Mouse (Mus musculus) hindlimb bud, embryonic 11.5 days (tissue): ENCODE data around the gene Arhgap25.
"Not testable (repeated sequence)": the region's sequence is repeated elsewhere in the genome, so short reads cannot be mapped to it uniquely, and the experiment has no call there.

ENCODE experiments used
- DNase-seq: peaks from one replicate; pipeline ENCODE4 v3.0.0-alpha.2; 2012; ENCODE audit warnings: low read depth, low spot score; ENCODE audit errors: extremely low spot score

Arhgap25 gene

DNA sequence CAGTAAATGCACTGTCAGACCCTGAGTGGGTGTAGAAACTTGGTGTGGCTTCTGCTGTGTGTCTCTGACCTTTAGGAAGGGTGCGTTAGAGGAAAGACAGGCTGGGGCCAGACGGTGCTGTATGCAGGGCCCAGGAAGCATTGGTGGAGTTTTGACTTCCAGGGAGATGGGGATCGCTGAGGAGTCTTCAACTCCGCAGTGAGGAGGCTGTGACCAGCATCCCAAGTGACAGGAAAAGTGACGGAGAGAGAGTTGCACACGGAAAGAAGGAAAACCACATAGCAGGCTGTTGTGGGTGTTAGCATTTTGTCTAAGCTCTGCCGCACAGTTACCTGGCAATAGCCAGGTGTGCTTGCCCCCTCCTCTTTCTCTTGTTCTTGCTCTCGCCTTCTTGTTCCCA is 3.2 kb upstream of the Arhgap25 start:
- no peak for DNase-seq

- no peak for DNase-seq
These were observed 2.6 kb upstream of the Arhgap25 start for GRCm38 (mm10) chr6:87535651-87536050.

DNA sequence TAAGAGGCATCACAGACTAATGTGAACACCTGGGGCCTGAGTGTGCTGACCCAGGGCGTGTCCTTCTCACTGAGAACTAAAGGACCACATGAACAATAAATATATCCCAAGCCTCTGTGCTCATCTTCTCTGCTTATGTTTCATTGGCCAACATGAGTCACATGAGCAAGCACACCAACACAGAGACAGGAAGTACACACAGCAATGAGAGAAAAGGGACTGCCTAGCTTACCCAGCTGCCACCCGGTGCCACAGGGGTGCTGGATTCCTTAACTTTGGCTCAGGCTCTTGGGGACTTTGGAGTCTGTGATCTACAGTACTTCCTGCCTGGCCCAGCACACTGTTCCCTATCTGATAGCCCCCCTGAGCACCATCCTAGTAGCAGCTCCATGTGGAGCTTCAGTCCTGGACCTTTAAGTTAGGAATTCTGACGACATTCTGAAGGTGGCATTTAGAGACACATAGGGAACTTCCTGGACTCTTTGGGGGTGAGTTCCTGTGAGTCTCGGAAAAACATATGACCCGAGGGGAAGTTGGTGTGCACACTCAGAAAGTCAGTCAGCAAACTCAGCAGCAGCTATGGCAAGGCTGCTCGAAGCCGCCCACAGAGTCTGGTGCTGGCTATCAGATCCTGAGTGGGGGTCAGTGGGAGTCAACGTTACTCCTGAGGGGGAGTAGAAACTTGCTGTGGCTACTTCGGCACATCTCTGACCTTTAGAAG is 2.0 kb upstream of the Arhgap25 start:
- no peak for DNase-seq

- no peak for DNase-seq
These were observed 1.5 kb downstream of the Arhgap25 start for GRCm38 (mm10) chr6:87531456-87532015.

DNA sequence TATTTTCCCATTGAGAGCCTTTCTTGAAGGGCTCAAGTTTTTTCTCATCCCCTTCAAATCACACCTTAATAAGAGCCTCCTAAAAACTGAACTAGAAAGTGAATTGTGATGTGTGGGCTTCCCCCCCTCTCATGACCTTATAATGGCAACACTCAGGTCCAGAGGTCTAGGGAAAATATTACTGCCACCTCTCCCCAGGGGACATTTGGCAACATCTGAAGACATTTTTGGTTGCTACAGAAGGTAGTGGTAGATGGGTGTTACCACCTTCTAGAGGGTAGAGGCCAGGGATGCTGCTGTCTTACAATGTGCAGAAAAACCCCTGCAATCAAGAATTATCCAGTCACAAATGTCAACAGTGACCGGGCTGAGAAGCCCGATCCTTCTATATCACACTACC is 2.7 kb downstream of the Arhgap25 start:
- DNase-seq, result no peak

DNA sequence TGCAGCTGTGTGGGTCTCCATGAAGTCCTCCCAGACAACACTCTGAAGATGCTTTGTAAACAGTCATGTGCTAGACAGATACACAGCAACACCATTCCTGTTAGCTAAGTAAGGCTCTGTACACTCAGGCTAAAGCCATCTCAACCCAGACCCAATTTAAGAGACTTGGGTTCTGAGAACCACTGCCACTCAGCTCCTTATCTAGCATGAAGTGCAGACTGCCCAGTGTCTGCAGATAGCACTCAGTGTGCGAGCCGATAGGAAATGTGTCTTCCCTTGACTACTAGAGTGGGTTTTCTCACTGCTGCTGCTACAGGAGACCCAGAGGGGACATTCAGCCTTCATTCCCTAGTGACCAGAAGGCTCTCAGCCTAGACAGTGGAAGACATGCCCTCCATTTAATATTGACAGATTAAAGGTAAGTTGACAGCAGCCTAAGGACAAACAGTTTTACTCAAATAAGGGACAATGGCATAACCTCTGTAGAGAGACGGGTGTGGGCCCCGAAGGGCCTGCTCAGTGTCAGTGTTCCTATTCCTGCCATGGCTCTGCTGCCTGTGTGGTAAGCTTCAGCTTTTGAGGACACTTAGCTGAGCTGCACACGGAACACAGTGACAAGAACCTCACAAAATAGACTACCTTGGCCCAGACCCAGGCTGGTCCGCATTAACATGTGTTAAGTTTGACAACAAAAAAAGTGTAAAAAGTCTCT is 5.1 kb downstream of the Arhgap25 start:
- DNase-seq, result no peak

DNA sequence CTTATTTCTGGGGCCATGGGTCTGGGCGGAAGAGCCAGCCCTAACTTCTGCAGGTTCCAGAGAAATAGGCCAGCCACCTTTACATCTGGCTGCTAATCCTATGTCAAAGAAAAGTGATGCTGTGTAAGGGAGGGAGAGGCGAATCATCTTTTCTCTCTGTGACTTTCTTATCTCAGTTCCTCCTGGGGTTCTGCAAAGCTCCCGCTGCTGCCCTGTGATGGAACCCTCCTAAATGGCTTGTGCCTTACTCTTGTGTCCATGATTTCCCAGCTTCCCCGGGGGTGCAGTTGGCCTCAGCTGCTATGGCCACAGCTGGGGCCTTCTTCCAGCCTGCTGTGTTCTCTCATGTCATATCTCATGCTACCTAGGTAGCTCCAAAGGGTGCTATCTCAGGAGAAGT is 5.7 kb downstream of the Arhgap25 start:
- DNase-seq, result no peak

GRCm38 (mm10) chr6:87525126-87525525 is 7.9 kb downstream of the Arhgap25 start:
- no peak for DNase-seq

DNA sequence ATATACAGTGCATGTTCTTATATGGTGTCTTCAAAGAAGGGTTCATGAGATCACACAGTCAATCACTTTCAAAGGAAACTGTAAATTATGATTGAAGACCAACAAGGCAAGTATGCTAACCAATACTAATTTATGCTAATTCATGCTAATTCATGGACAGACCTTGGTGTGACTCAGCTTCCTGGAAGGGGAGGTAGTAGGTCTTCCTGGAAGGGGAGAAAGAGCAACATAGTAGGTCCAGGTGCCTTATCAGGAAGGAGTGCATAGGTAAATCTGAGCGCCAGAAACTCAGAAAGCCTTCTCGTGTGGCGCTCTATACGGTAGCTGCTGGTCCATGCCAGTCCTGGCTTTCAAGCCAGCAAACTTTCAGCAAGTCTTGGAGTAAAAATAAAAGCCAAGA is 8.8 kb downstream of the Arhgap25 start:
- no peak for DNase-seq

GRCm38 (mm10) chr6:87523736-87524135 is 9.3 kb downstream of the Arhgap25 start:
- DNase-seq, result no peak

DNA sequence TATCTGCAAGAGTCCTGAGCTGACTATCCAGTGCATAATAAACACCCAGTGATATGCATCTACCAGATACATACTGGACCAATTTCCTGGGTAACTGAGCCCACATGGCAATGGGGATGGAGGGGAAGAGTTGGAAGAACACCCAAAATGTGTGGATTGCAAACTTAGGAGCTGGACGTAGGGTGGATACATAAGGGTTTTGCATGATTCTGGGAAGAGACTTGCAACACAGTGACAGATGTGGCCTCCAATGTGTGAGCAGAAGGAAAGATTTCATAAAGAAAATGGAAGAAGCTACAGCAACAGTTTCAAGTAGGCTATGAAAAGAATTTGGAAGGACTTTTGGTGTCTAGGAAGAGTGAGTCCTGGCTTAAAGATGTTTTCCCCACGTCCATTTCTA is 10.0 kb downstream of the Arhgap25 start:
- DNase-seq, result no peak

GRCm38 (mm10) chr6:87522236-87522635 is 10.8 kb downstream of the Arhgap25 start:
- DNase-seq, result no peak

DNA sequence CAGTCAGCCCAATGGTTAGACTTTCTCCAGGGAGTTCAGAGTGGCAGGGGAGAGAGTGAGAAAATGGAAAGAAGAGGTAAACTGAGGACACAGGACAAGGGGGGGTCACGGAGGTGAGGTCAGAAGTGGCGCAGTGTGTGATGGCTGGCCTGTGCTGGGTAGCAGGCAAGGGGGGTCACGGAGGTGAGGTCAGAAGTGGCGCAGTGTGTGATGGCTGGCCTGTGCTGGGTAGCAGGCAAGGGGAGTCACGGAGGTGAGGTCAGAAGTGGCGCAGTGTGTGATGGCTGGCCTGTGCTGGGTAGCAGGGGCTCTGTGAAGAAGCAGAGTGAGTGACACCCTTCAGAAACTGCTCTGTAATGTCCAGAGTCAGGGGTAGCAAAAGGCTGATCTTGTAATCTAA is 11.4 kb downstream of the Arhgap25 start:
- not testable (repeated sequence) for DNase-seq

DNA sequence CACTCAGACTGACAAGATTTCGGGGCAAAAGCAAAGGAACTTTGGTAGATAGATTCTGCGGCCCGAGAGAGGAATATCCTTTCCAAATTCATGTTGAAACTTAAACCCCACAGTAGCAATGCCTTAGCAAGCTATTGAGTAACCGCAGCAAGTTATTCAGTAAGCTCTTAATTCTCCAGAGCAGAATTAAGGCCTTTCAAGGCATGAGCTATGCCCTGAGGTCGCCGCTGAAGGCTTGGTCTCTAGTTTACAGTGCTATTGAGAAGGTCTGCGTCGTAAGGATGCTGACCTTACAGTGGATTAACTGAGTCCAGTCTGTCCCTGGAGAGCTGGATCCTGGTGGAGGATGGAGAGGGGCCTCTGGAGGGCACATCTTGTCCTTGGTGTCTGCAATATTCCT is 12.5 kb downstream of the Arhgap25 start:
- no peak for DNase-seq

DNA sequence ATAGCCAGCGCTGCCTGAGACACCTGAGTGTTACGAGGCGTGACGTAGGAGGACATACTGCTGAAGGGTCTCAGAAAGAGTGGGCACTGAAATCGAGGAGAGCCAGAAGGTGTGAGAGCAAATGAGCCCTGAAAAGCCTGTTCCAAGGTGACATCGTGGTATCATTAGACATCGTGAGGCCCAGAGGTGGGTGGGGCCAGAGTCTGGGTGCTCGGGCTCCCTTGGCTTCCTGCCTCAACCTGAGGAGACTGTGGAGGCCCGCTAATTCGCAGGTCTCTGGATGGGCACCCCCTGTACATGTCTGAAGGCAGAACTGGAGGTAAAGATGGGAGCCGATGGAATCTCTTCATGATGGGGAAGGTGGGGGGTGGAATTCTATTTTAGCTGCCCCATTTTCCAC is 13.2 kb downstream of the Arhgap25 start:
- DNase-seq, result no peak

DNA sequence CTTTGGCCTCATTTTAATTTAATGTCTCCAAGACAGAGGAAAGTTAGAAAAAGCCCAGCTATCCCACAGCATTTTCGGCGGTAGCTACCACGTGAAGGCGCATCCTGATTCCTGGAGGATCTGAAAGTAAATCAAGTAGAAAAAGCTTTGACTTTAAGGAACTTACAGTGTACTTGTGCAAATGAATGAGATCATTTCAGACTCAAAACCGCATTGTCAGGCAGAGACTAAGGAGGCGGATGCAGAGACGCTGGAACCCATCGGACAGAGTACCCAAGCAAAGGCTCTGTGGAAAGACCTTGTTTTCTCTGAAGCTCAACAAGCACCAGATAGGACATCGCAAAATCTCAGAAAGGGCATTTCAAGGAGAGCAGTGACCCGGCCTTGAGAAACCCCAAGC is 14.4 kb downstream of the Arhgap25 start:
- DNase-seq, result no peak

DNA sequence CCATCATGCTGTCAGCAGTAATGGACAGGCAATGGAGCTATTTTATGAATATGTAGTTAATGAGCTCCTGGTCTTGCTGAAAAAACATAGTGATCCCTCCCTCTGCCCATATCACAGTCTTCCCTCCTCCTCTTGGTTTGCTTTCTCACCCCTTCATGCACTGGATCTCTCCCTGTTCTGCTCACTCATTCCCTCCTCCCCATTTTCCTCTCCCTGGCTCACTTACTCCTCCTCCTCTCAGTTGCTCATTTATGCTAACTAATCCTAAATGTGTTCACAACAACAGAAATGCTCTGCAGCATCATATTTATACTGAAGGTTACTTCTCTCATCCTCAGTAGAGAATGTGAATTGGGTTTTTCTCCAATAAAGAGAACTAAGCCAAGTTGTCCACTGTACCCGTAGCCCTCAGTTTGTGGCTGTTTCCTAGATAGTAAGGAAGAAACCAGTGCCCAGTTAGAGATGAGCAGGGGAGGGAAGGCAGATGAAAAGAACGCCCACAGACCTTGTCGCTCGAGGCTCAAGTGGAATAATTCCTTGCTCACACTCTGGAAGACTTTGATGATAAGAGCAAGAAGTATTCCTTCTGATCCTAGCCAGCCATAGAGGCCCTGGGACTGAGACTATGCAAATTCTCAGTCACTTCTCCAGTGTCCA is 15.2 kb downstream of the Arhgap25 start:
- no peak for DNase-seq

- DNase-seq, result no peak
These were observed 18.7 kb downstream of the Arhgap25 start for GRCm38 (mm10) chr6:87514321-87514720.

- DNase-seq, result peak; percentile 10
These were observed 19.9 kb downstream of the Arhgap25 start for GRCm38 (mm10) chr6:87513046-87513767.

- DNase-seq, result no peak
These were observed 22.1 kb downstream of the Arhgap25 start for GRCm38 (mm10) chr6:87510999-87511398.

DNA sequence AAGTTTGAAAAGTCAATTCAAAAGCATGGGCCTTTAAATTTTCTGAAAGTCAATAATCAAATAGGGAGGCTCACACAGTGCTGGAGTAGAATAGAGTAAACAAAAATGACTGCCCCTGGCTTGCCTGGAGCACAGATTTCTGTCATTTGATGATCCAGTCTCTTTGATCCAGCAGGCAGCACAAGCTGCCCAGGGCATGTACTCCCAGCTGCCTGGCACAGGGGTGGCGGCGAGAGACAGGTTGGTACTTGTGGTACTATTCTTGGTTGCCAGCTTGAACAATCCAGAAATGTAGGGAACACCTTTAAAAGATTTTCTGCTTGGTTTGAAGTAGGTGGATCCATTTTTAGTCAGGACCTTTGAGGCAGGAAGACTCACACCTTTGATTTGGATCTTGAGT is 23.3 kb downstream of the Arhgap25 start:
- no peak for DNase-seq
